Mouse (Mus musculus) neural tube, embryonic 13.5 days (tissue): ENCODE data around the gene Ankra2. TPM values are rescaled to one million over a fixed set of nuclear protein-coding genes. Genes with fewer than 3 reads are reported as not detected.

ENCODE experiments used
- ATAC-seq: fragments of 200-750 bp; cut with Nextera tagmentation; 2 replicates; pipeline ENCODE4 v1.8.0; 2017; ENCODE audit warnings: low read depth, mild to moderate bottlenecking, moderate TSS enrichment, moderate library complexity
- H3K27ac ChIP-seq: fragments of 300-500 bp; sonication (generic); replicated peaks from 2 replicates; pipeline ENCODE4 v1.5.1; 2015; ENCODE audit warnings: moderate library complexity, mild to moderate bottlenecking, inconsistent platforms
- H3K27me3 ChIP-seq: fragments of 300-500 bp; sonication (generic); 2 replicates; pipeline ENCODE4 v1.6.1; 2015; ENCODE audit warnings: mild to moderate bottlenecking, inconsistent platforms
- H3K36me3 ChIP-seq: fragments of 300-500 bp; sonication (generic); 2 replicates; pipeline ENCODE4 v1.6.1; 2015; ENCODE audit warnings: mild to moderate bottlenecking, inconsistent platforms
- H3K4me1 ChIP-seq: fragments of 300-500 bp; sonication (generic); replicated peaks from 2 replicates; pipeline ENCODE4 v1.6.1; 2015; ENCODE audit warnings: inconsistent platforms
- H3K4me2 ChIP-seq: fragments of 300-500 bp; sonication (generic); 2 replicates; pipeline ENCODE4 v1.6.1; 2015; ENCODE audit warnings: inconsistent platforms, mild to moderate bottlenecking, moderate library complexity
- H3K4me3 ChIP-seq: fragments of 300-500 bp; sonication (generic); 2 replicates; pipeline ENCODE4 v1.5.1; 2015; ENCODE audit warnings: mild to moderate bottlenecking, inconsistent platforms
- H3K9ac ChIP-seq: fragments of 300-500 bp; sonication (generic); 2 replicates; pipeline ENCODE4 v1.6.1; 2015; ENCODE audit warnings: moderate library complexity, mild to moderate bottlenecking, inconsistent platforms
- H3K9me3 ChIP-seq: fragments of 300-500 bp; sonication (generic); 2 replicates; pipeline ENCODE4 v1.6.1; 2016; ENCODE audit warnings: inconsistent platforms
- WGBS: fragments of 180-500 bp; shearing (Covaris S2); methylation state at CpG from one replicate; pipeline ENCODE4 v1.1.7; 2015; 5-methylcytosine and 5-hydroxymethylcytosine counted together
- polyA plus RNA-seq: library from polyadenylated mRNA; unstranded; fragments of >200 nt; fragmentation: Nextera tagmentation; extraction: Ambion mirVana; gene quantifications from 2 replicates; pipeline ENCODE4 v1.2.1, GENCODE M21; 2015

Ankra2 gene
- polyA plus RNA-seq, 1 experiment from 2014 or later: 55.6 TPM

GRCm38 (mm10) chr13:98298833-98299758 is 36.2 kb downstream of the Ankra2 start:
- H3K27ac ChIP-seq: peak overlapping the region; percentile 24; the same call in 1 of the 2 replicates

GRCm38 (mm10) chr13:98305257-98305656 is 42.4 kb downstream of the Ankra2 start:
- Histone ChIP-seq H3K27me3 (no peaks in the 10 kb centered on the region), H3K27ac (no peak overlapping the region), H3K4me2 (no peak overlapping the region), H3K4me1 (peaks cover 13% of the 10 kb centered on the region; the same call in 1 of the 2 replicates), H3K4me3 (no peak overlapping the region), H3K36me3 (peaks cover 23% of the 10 kb centered on the region), H3K9ac (no peak overlapping the region), H3K9me3 (no peaks in the 10 kb centered on the region)
- WGBS: 86% methylated on average over 9 of the region's 9 CpGs
- ATAC-seq: no peak

More at GRCm38 (mm10) chr13:98298833-98299758, 36.2 kb downstream of the Ankra2 start:
- Histone ChIP-seq H3K27me3 (no peaks in the 10 kb centered on the region), H3K36me3 (no peaks in the 10 kb centered on the region), H3K9me3 (no peaks in the 10 kb centered on the region), H3K4me3 (no peak overlapping the region; the same call in 1 of the 2 replicates), H3K4me2 (peak overlapping the region; percentile 41), H3K4me1 (no peaks in the 10 kb centered on the region), H3K9ac (0 out of 2 replicates have a peak overlapping the region, but pooled peaks have one; percentile 57)
- peak; percentile 88 for ATAC-seq
- 50% methylated on average over 21 of the region's 21 CpGs for WGBS

- Histone ChIP-seq H3K4me1 (peaks cover 13% of the 10 kb centered on the region; the same call in 1 of the 2 replicates), H3K4me3 (no peak overlapping the region), H3K4me2 (no peak overlapping the region), H3K36me3 (peaks cover 34% of the 10 kb centered on the region), H3K9ac (no peak overlapping the region), H3K27ac (peak overlapping the region; percentile 46; the same call in 1 of the 2 replicates), H3K9me3 (no peaks in the 10 kb centered on the region), H3K27me3 (no peaks in the 10 kb centered on the region)
- WGBS: 43% methylated on average over 5 of the region's 5 CpGs
- no peak for ATAC-seq
These were observed 43.5 kb downstream of the Ankra2 start for GRCm38 (mm10) chr13:98306393-98306792.

- no peak overlapping the region for H3K4me2 ChIP-seq
- peaks cover 15% of the 10 kb centered on the region; the same call in 1 of the 2 replicates for H3K4me1 ChIP-seq
- whole genome bisulfite sequencing: 58% methylated on average over 14 of the region's 14 CpGs
- H3K4me3 ChIP-seq: no peak overlapping the region
- H3K27ac ChIP-seq: peak overlapping the region; percentile 46
- ATAC-seq: no peak
- no peaks in the 10 kb centered on the region for H3K9me3 ChIP-seq
- peaks cover 40% of the 10 kb centered on the region for H3K36me3 ChIP-seq
- peak overlapping the region; percentile 38; the same call in 1 of the 2 replicates for H3K9ac ChIP-seq
- H3K27me3 ChIP-seq: no peaks in the 10 kb centered on the region
These were observed 44.1 kb downstream of the Ankra2 start for GRCm38 (mm10) chr13:98306852-98307475.

- H3K9ac ChIP-seq: no peak overlapping the region
- no peak for ATAC-seq
- no peak overlapping the region for H3K4me2 ChIP-seq
- H3K27me3 ChIP-seq: no peaks in the 10 kb centered on the region
- 90% methylated on average over 5 of the region's 5 CpGs for WGBS
- no peaks in the 10 kb centered on the region for H3K9me3 ChIP-seq
- peaks cover 48% of the 10 kb centered on the region for H3K36me3 ChIP-seq
- no peak overlapping the region for H3K27ac ChIP-seq
- H3K4me3 ChIP-seq: no peak overlapping the region
- H3K4me1 ChIP-seq: peaks cover 20% of the 10 kb centered on the region; the same call in 1 of the 2 replicates
These were observed 45.1 kb downstream of the Ankra2 start for GRCm38 (mm10) chr13:98308004-98308403.

GRCm38 (mm10) chr13:98308724-98309123 is 45.9 kb downstream of the Ankra2 start:
- WGBS: 87% methylated on average over 4 of the region's 4 CpGs
- Histone ChIP-seq H3K27me3 (no peaks in the 10 kb centered on the region), H3K27ac (no peak overlapping the region), H3K9ac (no peak overlapping the region), H3K4me2 (no peak overlapping the region), H3K4me3 (no peak overlapping the region), H3K36me3 (peaks cover 54% of the 10 kb centered on the region), H3K9me3 (no peaks in the 10 kb centered on the region), H3K4me1 (peaks cover 20% of the 10 kb centered on the region; the same call in 1 of the 2 replicates)
- no peak for ATAC-seq

- H3K9me3 ChIP-seq: no peaks in the 10 kb centered on the region
These were observed 48.7 kb downstream of the Ankra2 start for GRCm38 (mm10) chr13:98311597-98311996.

GRCm38 (mm10) chr13:98313631-98314030 is 50.8 kb downstream of the Ankra2 start:
- 68% methylated on average over 7 of the region's 7 CpGs for WGBS
- ATAC-seq: no peak

More at GRCm38 (mm10) chr13:98311597-98311996, 48.7 kb downstream of the Ankra2 start:
- Histone ChIP-seq H3K9ac (no peak overlapping the region), H3K4me3 (no peak overlapping the region), H3K27me3 (no peaks in the 10 kb centered on the region), H3K27ac (no peak overlapping the region), H3K36me3 (peaks cover 54% of the 10 kb centered on the region), H3K4me2 (no peak overlapping the region), H3K4me1 (peaks cover 32% of the 10 kb centered on the region)
- 94% methylated on average over 5 of the region's 5 CpGs for WGBS
- ATAC-seq: no peak

GRCm38 (mm10) chr13:98315124-98315523 is 52.2 kb downstream of the Ankra2 start:
- no peak for ATAC-seq
- H3K4me2 ChIP-seq: peak overlapping the region; percentile 78
- peak overlapping the region; percentile 98 for H3K4me3 ChIP-seq
- H3K27ac ChIP-seq: no peak overlapping the region
- peaks cover 34% of the 10 kb centered on the region for H3K4me1 ChIP-seq
- 75% methylated on average over 4 of the region's 4 CpGs for WGBS
- no peaks in the 10 kb centered on the region for H3K27me3 ChIP-seq
- no peaks in the 10 kb centered on the region for H3K9me3 ChIP-seq
- peaks cover 33% of the 10 kb centered on the region for H3K36me3 ChIP-seq
- H3K9ac ChIP-seq: peak overlapping the region; percentile 43; the same call in 1 of the 2 replicates

More at GRCm38 (mm10) chr13:98313631-98314030, 50.8 kb downstream of the Ankra2 start:
- no peak overlapping the region for H3K4me2 ChIP-seq
- no peaks in the 10 kb centered on the region for H3K27me3 ChIP-seq
- no peak overlapping the region for H3K4me3 ChIP-seq
- no peak overlapping the region for H3K9ac ChIP-seq
- H3K27ac ChIP-seq: no peak overlapping the region
- H3K4me1 ChIP-seq: peaks cover 34% of the 10 kb centered on the region
- H3K9me3 ChIP-seq: no peaks in the 10 kb centered on the region
- peaks cover 45% of the 10 kb centered on the region for H3K36me3 ChIP-seq

GRCm38 (mm10) chr13:98316140-98316479 is 53.2 kb downstream of the Ankra2 start:
- under 1% methylated on average over 17 of the region's 17 CpGs for WGBS
- peak overlapping the region; percentile 88 for H3K27ac ChIP-seq
- no peaks in the 10 kb centered on the region for H3K9me3 ChIP-seq
- H3K4me1 ChIP-seq: peaks cover 34% of the 10 kb centered on the region
- peak overlapping the region; percentile 99 for H3K9ac ChIP-seq
- no peak for ATAC-seq
- no peaks in the 10 kb centered on the region for H3K27me3 ChIP-seq
- H3K4me3 ChIP-seq: peak overlapping the region; percentile 98
- H3K4me2 ChIP-seq: peak overlapping the region; percentile 78
- peaks cover 23% of the 10 kb centered on the region for H3K36me3 ChIP-seq

GRCm38 (mm10) chr13:98316480-98317245 is 53.8 kb downstream of the Ankra2 start, which contains the start of gene Btf3:
Gene Btf3 (minus strand): TSS chr13:98317006.
- Histone ChIP-seq H3K4me1 (peaks cover 34% of the 10 kb centered on the region), H3K4me3 (peak within 1 kb of the TSS; percentile 98), H3K27ac (peak within 1 kb of the TSS; percentile 88), H3K27me3 (no peaks in the 10 kb centered on the region), H3K9me3 (no peaks in the 10 kb centered on the region), H3K9ac (peak within 1 kb of the TSS; percentile 99), H3K36me3 (peaks cover 18% of the 10 kb centered on the region), H3K4me2 (peak within 1 kb of the TSS; percentile 78)
- WGBS: under 1% methylated on average over 77 of the region's 90 CpGs
- ATAC-seq: peak; percentile 97
